Mouse (Mus musculus): ENCODE results near the gene Cdk6.

DNA sequence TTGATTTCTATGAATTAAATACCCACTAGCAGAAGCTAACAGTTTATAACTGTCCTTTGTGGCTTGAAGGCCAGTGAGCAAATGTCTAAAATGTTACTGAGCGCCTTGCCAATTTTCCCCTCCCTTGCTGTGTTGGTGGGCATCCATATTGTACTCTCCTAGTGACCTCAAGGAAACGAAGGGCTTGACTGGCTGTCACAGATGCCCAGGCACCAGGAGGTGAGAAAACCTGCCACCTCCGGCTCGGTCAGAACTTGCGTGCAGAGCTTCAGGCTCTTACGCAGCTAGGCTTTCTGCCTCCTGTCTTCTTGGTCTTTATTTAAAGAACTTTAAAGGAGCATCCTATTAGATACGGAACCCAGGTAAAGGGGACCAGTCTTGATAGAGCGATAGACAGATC, 136.9 kb downstream of the Cdk6 start:
- TF ChIP-seq CTCF (IDR thresholded peaks at IDR 0.05; ENCODE audit: low read depth) (no peak), EP300 (optimal IDR thresholded peaks at IDR 0.05) (no peak)
